8 mouse cellular contexts compared by ENCODE assay signal in the genomic region with DNA sequence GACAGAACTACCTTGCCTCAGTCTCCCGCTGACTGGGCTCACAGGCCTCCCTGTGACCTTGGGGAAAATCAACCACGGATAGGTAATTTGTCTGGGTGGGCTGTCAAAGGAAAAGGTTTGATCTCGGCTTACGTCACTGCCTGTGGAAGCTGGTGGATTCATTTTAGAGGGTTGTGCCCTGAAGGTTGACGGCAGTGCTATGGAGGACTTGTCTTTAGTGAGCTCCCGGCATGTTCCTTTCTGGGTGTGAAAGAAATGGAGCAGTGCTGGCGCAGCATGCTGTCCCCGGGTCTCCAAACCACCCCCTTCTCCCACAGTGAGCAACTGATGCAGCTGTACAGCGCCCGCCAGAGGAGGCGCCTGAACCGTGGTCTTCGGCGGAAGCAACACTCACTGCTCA. TPM values are rescaled to one million over a fixed set of nuclear protein-coding genes. Genes with fewer than 3 reads are reported as not detected.
DNase-seq lines count a peak whose midpoint lies in the region; ATAC-seq and TF ChIP-seq lines count a peak whose summit lies in the region.

No protein-coding gene starts in this region.

- no peak overlapping the region for H3K27ac ChIP-seq in thymus, adult 2 months (ENCODE audit: control insufficient read depth, insufficient read depth, low read length)
- H3K27ac ChIP-seq in limb, embryonic 12.5 days: peak overlapping the region; percentile 93
- H3K27ac ChIP-seq in stomach, postnatal 0 days (replicated peaks): peak overlapping the region; percentile 95

- peak; percentile 44 for DNase-seq in cerebellum, adult 11-12 months
- DNase-seq in cerebellum, adult 11 months: no peak
- DNase-seq in thymus, adult 2 months: no peak
- DNase-seq in thymus, postnatal 14 days: no peak
- DNase-seq in stomach, postnatal 0 days (ENCODE audit: low spot score): no peak
- no peak for DNase-seq in urinary bladder, postnatal 25 days (ENCODE audit: low spot score)
- DNase-seq in cerebellum, adult 8-10 months: no peak

- H3K9ac ChIP-seq in limb, embryonic 12.5 days (replicated peaks): peak overlapping the region; percentile 99
- H3K9ac ChIP-seq in stomach, postnatal 0 days (ENCODE audit: low read length): peak overlapping the region; percentile 97

- no peaks in the 10 kb centered on the region for H3K27me3 ChIP-seq in thymus, adult 2 months (ENCODE audit: control insufficient read depth, insufficient read depth, low read length)
- peaks cover 17% of the 10 kb centered on the region for H3K27me3 ChIP-seq in limb, embryonic 12.5 days
- no peaks in the 10 kb centered on the region for H3K27me3 ChIP-seq in stomach, postnatal 0 days (ENCODE audit: control insufficient read depth, insufficient read depth, low read length)

- no peak for TF ChIP-seq CTCF in thymus, adult 2 months (IDR thresholded peaks at IDR 0.05; ENCODE audit: borderline replicate concordance, control insufficient read depth, extremely low read depth, insufficient read depth, low read length, poor library complexity)
- TF ChIP-seq CTCF in stomach, postnatal 0 days (IDR thresholded peaks at IDR 0.05; ENCODE audit: low read depth): peak; percentile 35

- peaks cover 17% of the 10 kb centered on the region for H3K4me1 ChIP-seq in thymus, adult 2 months (replicated peaks; ENCODE audit: control insufficient read depth, insufficient read depth, low read length)
- H3K4me1 ChIP-seq in limb, embryonic 12.5 days (replicated peaks): peaks cover 26% of the 10 kb centered on the region
- no peaks in the 10 kb centered on the region for H3K4me1 ChIP-seq in stomach, postnatal 0 days (replicated peaks; ENCODE audit: control insufficient read depth, insufficient read depth)

- 18% methylated on average over 14 of the region's 14 CpGs for WGBS in thymus, adult 2 months
- 19% methylated on average over 14 of the region's 14 CpGs for WGBS in limb, embryonic 12.5 days
- WGBS in stomach, postnatal 0 days: 17% methylated on average over 14 of the region's 14 CpGs

- peaks cover 17% of the 10 kb centered on the region for H3K36me3 ChIP-seq in thymus, adult 2 months (ENCODE audit: control insufficient read depth, insufficient read depth, low read length)
- peaks cover 29% of the 10 kb centered on the region for H3K36me3 ChIP-seq in limb, embryonic 12.5 days
- H3K36me3 ChIP-seq in stomach, postnatal 0 days (ENCODE audit: control insufficient read depth, insufficient read depth, low read length): peaks cover 8% of the 10 kb centered on the region

- TF ChIP-seq EP300 in stomach, postnatal 0 days (optimal IDR thresholded peaks at IDR 0.05): no peak

- no peak for ATAC-seq in limb, embryonic 12.5 days (ENCODE audit: insufficient number of reproducible peaks, insufficient read depth, low FRiP score, low TSS enrichment, low read depth)
- ATAC-seq in stomach, postnatal 0 days (ENCODE audit: low FRiP score, low TSS enrichment): no peak

- H3K4me3 ChIP-seq in thymus, adult 2 months (ENCODE audit: control insufficient read depth, insufficient read depth, low read length): peak overlapping the region; percentile 70
- H3K4me3 ChIP-seq in limb, embryonic 12.5 days (replicated peaks): peak overlapping the region; percentile 97
- peak overlapping the region; percentile 90 for H3K4me3 ChIP-seq in stomach, postnatal 0 days (ENCODE audit: low read depth, low read length)

- peak overlapping the region; percentile 94 for H3K4me2 ChIP-seq in limb, embryonic 12.5 days
- peak overlapping the region; percentile 68 for H3K4me2 ChIP-seq in stomach, postnatal 0 days (replicated peaks; ENCODE audit: low read depth)

- no peak for TF ChIP-seq POLR2A in thymus, adult 2 months (IDR thresholded peaks at IDR 0.05; ENCODE audit: control insufficient read depth, extremely low read depth, insufficient read depth, low read length, poor library complexity)

- H3K9me3 ChIP-seq in limb, embryonic 12.5 days: no peaks in the 10 kb centered on the region
- no peaks in the 10 kb centered on the region for H3K9me3 ChIP-seq in stomach, postnatal 0 days (ENCODE audit: control insufficient read depth, low read length)

RNA-seq across cellular contexts. Expression of a gene that starts 1.1 kb away (rescaled TPM):
- polyA plus RNA-seq in thymus, adult 2 months (2012; rRNA removed): 2,172 and 2,371 TPM in 2 replicates
- polyA plus RNA-seq in limb, embryonic 12.5 days (2016; fragmentation: Nextera tagmentation; extraction: Ambion mirVana): 926 and 930 TPM in 2 replicates
- 766 and 821 TPM in 2 replicates for polyA plus RNA-seq in stomach, postnatal 0 days (2015; fragmentation: Nextera tagmentation; extraction: Ambion mirVana)

RNA-seq across cellular contexts. Expression of a gene that starts 2.5 kb away (rescaled TPM):
- polyA plus RNA-seq in thymus, adult 2 months (2012; rRNA removed): 0.40 and 0.57 TPM in 2 replicates
- polyA plus RNA-seq in limb, embryonic 12.5 days (2016; fragmentation: Nextera tagmentation; extraction: Ambion mirVana): 4.7 and 5.3 TPM in 2 replicates
- polyA plus RNA-seq in stomach, postnatal 0 days (2015; fragmentation: Nextera tagmentation; extraction: Ambion mirVana): 1.2 and 1.3 TPM in 2 replicates

RNA-seq across cellular contexts. Expression of a gene that starts 27.0 kb away (rescaled TPM):
- polyA plus RNA-seq in thymus, adult 2 months (2012; rRNA removed): 78.9 and 93.8 TPM in 2 replicates
- 48.1 and 50.5 TPM in 2 replicates for polyA plus RNA-seq in limb, embryonic 12.5 days (2016; fragmentation: Nextera tagmentation; extraction: Ambion mirVana)
- 50.3 and 51.2 TPM in 2 replicates for polyA plus RNA-seq in stomach, postnatal 0 days (2015; fragmentation: Nextera tagmentation; extraction: Ambion mirVana)

RNA-seq across cellular contexts. Expression of a gene that starts 32.0 kb away (rescaled TPM):
- 134 and 166 TPM in 2 replicates for polyA plus RNA-seq in thymus, adult 2 months (2012; rRNA removed)
- 69.1 and 71.0 TPM in 2 replicates for polyA plus RNA-seq in limb, embryonic 12.5 days (2016; fragmentation: Nextera tagmentation; extraction: Ambion mirVana)
- polyA plus RNA-seq in stomach, postnatal 0 days (2015; fragmentation: Nextera tagmentation; extraction: Ambion mirVana): 27.4 and 28.4 TPM in 2 replicates

RNA-seq across cellular contexts. Expression of a gene that starts 32.5 kb away (rescaled TPM):
- 6.0 and 6.4 TPM in 2 replicates for polyA plus RNA-seq in thymus, adult 2 months (2012; rRNA removed)
- 30.7 and 31.9 TPM in 2 replicates for polyA plus RNA-seq in limb, embryonic 12.5 days (2016; fragmentation: Nextera tagmentation; extraction: Ambion mirVana)
- 16.3 and 17.4 TPM in 2 replicates for polyA plus RNA-seq in stomach, postnatal 0 days (2015; fragmentation: Nextera tagmentation; extraction: Ambion mirVana)
